Mouse (Mus musculus) embryonic facial prominence, embryonic 11.5 days (tissue): ENCODE measurements around the gene Guca1b. TPM values are rescaled to one million over a fixed set of nuclear protein-coding genes. Genes with fewer than 3 reads are reported as not detected.

Source experiments
- ATAC-seq: fragments of 200-750 bp; cut with Nextera tagmentation; replicated peaks from 2 replicates; pipeline ENCODE4 v1.8.0; 2017; ENCODE audit warnings: low read depth; ENCODE audit not compliant: insufficient number of reproducible peaks, low FRiP score, low TSS enrichment
- DNase-seq: peaks from one replicate; pipeline ENCODE4 v3.0.0-alpha.2; 2015; ENCODE audit warnings: low spot score
- H3K27ac ChIP-seq: fragments of 300-500 bp; sonication (generic); replicated peaks from 2 replicates; pipeline ENCODE4 v1.5.1; 2014; ENCODE audit warnings: mild to moderate bottlenecking, low read depth, low read length, control low read depth
- H3K27me3 ChIP-seq: fragments of 300-500 bp; sonication (generic); 2 replicates; pipeline ENCODE4 v1.6.1; 2014; ENCODE audit warnings: mild to moderate bottlenecking, low read length, moderate library complexity, mixed read lengths; ENCODE audit not compliant: control insufficient read depth, insufficient read depth
- H3K36me3 ChIP-seq: fragments of 300-500 bp; sonication (generic); replicated peaks from 2 replicates; pipeline ENCODE4 v1.6.1; 2014; ENCODE audit warnings: low read depth, mild to moderate bottlenecking, low read length, moderate library complexity, mixed read lengths; ENCODE audit not compliant: control insufficient read depth, insufficient read depth
- H3K4me1 ChIP-seq: fragments of 300-500 bp; sonication (generic); 2 replicates; pipeline ENCODE4 v1.6.1; 2014; ENCODE audit warnings: low read length, mixed read lengths; ENCODE audit not compliant: control insufficient read depth, insufficient read depth
- H3K4me2 ChIP-seq: fragments of 300-500 bp; sonication (generic); 2 replicates; pipeline ENCODE4 v1.6.1; 2014; ENCODE audit warnings: low read depth, mild to moderate bottlenecking, control low read depth, low read length, moderate library complexity
- H3K4me3 ChIP-seq: fragments of 300-500 bp; sonication (generic); 2 replicates; pipeline ENCODE4 v1.5.1; 2014; ENCODE audit warnings: low read depth, low read length, control low read depth
- H3K9ac ChIP-seq: fragments of 300-500 bp; sonication (generic); replicated peaks from 2 replicates; pipeline ENCODE4 v1.6.1; 2014; ENCODE audit warnings: mild to moderate bottlenecking, control low read depth, low read length
- H3K9me3 ChIP-seq: fragments of 300-500 bp; sonication (generic); replicated peaks from 2 replicates; pipeline ENCODE4 v1.6.1; 2016; ENCODE audit warnings: mild to moderate bottlenecking, low read length, inconsistent platforms, mixed read lengths; ENCODE audit not compliant: control insufficient read depth
- WGBS: fragments of 180-500 bp; shearing (Covaris S2); extraction: QIAGEN DNeasy Blood & Tissue Kit; methylation state at CpG from one replicate; pipeline ENCODE4 v1.1.7; 2014; 5-methylcytosine and 5-hydroxymethylcytosine counted together
- polyA plus RNA-seq: library from polyadenylated mRNA; unstranded; fragments of >200 nt; fragmentation: Nextera tagmentation; extraction: Ambion mirVana; gene quantifications from 2 replicates; pipeline ENCODE4 v1.2.1, GENCODE M21; 2014

Gene Guca1b
- 0.41 and 1.6 TPM in 2 replicates for polyA plus RNA-seq

- H3K27me3 ChIP-seq = no peaks in the 10 kb centered on the region
- H3K9me3 ChIP-seq = no peaks in the 10 kb centered on the region; the same call in 1 of the 2 replicates
- DNase-seq = no peak
- H3K4me1 ChIP-seq = no peaks in the 10 kb centered on the region
- H3K9ac ChIP-seq = no peak within 1 kb of the TSS
- WGBS = 39% methylated on average over 10 of the region's 10 CpGs
- H3K4me2 ChIP-seq = no peak within 1 kb of the TSS
- H3K36me3 ChIP-seq = no peaks in the 10 kb centered on the region
- ATAC-seq = no peak; the same call in 1 of the 2 replicates
- H3K4me3 ChIP-seq = no peak within 1 kb of the TSS
- no peak within 1 kb of the TSS for H3K27ac ChIP-seq
Measured at GRCm38 (mm10) chr17:47385145-47385544, at the start of gene Guca1b. TSS of gene Guca1b (plus strand) at chr17:47385393.

- H3K27ac ChIP-seq = no peak overlapping the region
- ATAC-seq = no peak
- H3K36me3 ChIP-seq = peaks cover 11% of the 10 kb centered on the region
- DNase-seq = no peak
- H3K27me3 ChIP-seq = no peaks in the 10 kb centered on the region
- no peak overlapping the region for H3K4me2 ChIP-seq
- H3K9me3 ChIP-seq = no peaks in the 10 kb centered on the region
- WGBS = 90% methylated on average over 2 of the region's 2 CpGs
- H3K9ac ChIP-seq = no peak overlapping the region
- H3K4me1 ChIP-seq = no peaks in the 10 kb centered on the region
- H3K4me3 ChIP-seq = no peak overlapping the region
Measured at GRCm38 (mm10) chr17:47343121-47343520, 42.1 kb upstream of the Guca1b start.

- H3K27ac ChIP-seq = no peak overlapping the region
- H3K4me1 ChIP-seq = no peaks in the 10 kb centered on the region
- peaks cover 8% of the 10 kb centered on the region; the same call in 1 of the 2 replicates for H3K9me3 ChIP-seq
- WGBS = 88% methylated on average over 3 of the region's 3 CpGs
- no peak for ATAC-seq
- H3K27me3 ChIP-seq = no peaks in the 10 kb centered on the region
- no peak overlapping the region for H3K4me2 ChIP-seq
- H3K9ac ChIP-seq = no peak overlapping the region
- peaks cover 29% of the 10 kb centered on the region for H3K36me3 ChIP-seq
- no peak for DNase-seq
- no peak overlapping the region for H3K4me3 ChIP-seq
Measured at GRCm38 (mm10) chr17:47349721-47350319, 35.4 kb upstream of the Guca1b start.

- Histone ChIP-seq H3K36me3 (peaks cover 2% of the 10 kb centered on the region; the same call in 1 of the 2 replicates), H3K9ac (no peak overlapping the region), H3K4me3 (no peak overlapping the region), H3K27ac (no peak overlapping the region), H3K4me2 (no peak overlapping the region), H3K27me3 (no peaks in the 10 kb centered on the region), H3K4me1 (no peaks in the 10 kb centered on the region), H3K9me3 (no peaks in the 10 kb centered on the region)
- DNase-seq (peak; percentile 45), ATAC-seq (no peak)
- WGBS = 48% methylated on average over 6 of the region's 6 CpGs
Measured at GRCm38 (mm10) chr17:47359964-47360363, 25.2 kb upstream of the Guca1b start.

GRCm38 (mm10) chr17:47361343-47361742, 23.9 kb upstream of the Guca1b start:
- no peak for DNase-seq
- Histone ChIP-seq H3K36me3 (peaks cover 2% of the 10 kb centered on the region; the same call in 1 of the 2 replicates), H3K4me3 (no peak overlapping the region), H3K4me2 (no peak overlapping the region), H3K9ac (no peak overlapping the region), H3K27ac (no peak overlapping the region), H3K4me1 (no peaks in the 10 kb centered on the region), H3K27me3 (no peaks in the 10 kb centered on the region), H3K9me3 (no peaks in the 10 kb centered on the region)
- ATAC-seq = no peak
- 84% methylated on average over 11 of the region's 11 CpGs for WGBS

GRCm38 (mm10) chr17:47368401-47369086, 16.6 kb upstream of the Guca1b start, which contains the start of gene Mrps10:
TSS of gene Mrps10 (plus strand) at chr17:47368887.
- H3K27me3 ChIP-seq = no peaks in the 10 kb centered on the region
- H3K27ac ChIP-seq = no peak within 1 kb of the TSS
- WGBS = 4% methylated on average over 35 of the region's 35 CpGs
- DNase-seq (peak; percentile 96), ATAC-seq (peak; percentile 83)
- peak within 1 kb of the TSS; percentile 84 for H3K4me2 ChIP-seq
- peak within 1 kb of the TSS; percentile 81 for H3K4me3 ChIP-seq
- H3K4me1 ChIP-seq = peaks cover 2% of the 10 kb centered on the region; the same call in 1 of the 2 replicates
- H3K9ac ChIP-seq = peak within 1 kb of the TSS; percentile 80
- no peaks in the 10 kb centered on the region for H3K9me3 ChIP-seq
- no peaks in the 10 kb centered on the region; the same call in 1 of the 2 replicates for H3K36me3 ChIP-seq

- H3K36me3 ChIP-seq = no peaks in the 10 kb centered on the region; the same call in 1 of the 2 replicates
- DNase-seq (no peak), ATAC-seq (peak; percentile 36; the same call in 1 of the 2 replicates)
- H3K27ac ChIP-seq = no peak overlapping the region
- peaks cover 2% of the 10 kb centered on the region; the same call in 1 of the 2 replicates for H3K4me1 ChIP-seq
- 2% methylated on average over 20 of the region's 20 CpGs for WGBS
- peak overlapping the region; percentile 84 for H3K4me2 ChIP-seq
- peak overlapping the region; percentile 80 for H3K9ac ChIP-seq
- H3K27me3 ChIP-seq = no peaks in the 10 kb centered on the region
- H3K4me3 ChIP-seq = peak overlapping the region; percentile 81
- no peaks in the 10 kb centered on the region for H3K9me3 ChIP-seq
Measured at GRCm38 (mm10) chr17:47369087-47369443, 16.1 kb upstream of the Guca1b start.

- Histone ChIP-seq H3K9me3 (no peaks in the 10 kb centered on the region), H3K4me3 (no peak overlapping the region), H3K36me3 (no peaks in the 10 kb centered on the region; the same call in 1 of the 2 replicates), H3K4me2 (no peak overlapping the region), H3K4me1 (peaks cover 2% of the 10 kb centered on the region; the same call in 1 of the 2 replicates), H3K27ac (no peak overlapping the region), H3K9ac (no peak overlapping the region), H3K27me3 (no peaks in the 10 kb centered on the region)
- ATAC-seq (peak; percentile 54; the same call in 1 of the 2 replicates), DNase-seq (peak; percentile 84)
- WGBS = 13% methylated on average over 4 of the region's 4 CpGs
Measured at GRCm38 (mm10) chr17:47371451-47371850, 13.7 kb upstream of the Guca1b start.
